Mouse (Mus musculus): ENCODE data around the gene Ntrk3.

DNA sequence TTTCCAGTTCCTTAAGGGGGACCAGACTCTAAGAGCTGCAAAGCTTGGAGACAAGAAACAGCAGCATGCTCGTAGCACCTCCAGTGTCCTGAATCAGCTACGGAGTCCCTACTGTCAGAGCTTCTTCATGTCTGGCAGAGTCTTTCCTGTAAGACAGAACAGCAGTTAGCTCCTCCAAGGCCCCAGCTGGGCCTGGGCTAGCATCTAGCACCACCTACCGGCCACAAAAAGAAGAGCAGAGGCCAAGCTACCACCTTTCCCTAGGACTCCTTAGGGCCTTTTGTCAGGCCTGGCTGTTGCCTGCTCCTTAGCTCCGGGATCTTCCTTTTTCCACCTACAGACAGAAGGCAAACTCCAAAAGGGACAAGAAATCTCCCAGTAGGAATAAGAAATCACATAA, 141.9 kb downstream of the Ntrk3 start:
- peak; percentile 96 for TF ChIP-seq CTCF (IDR thresholded peaks at IDR 0.05; ENCODE audit: low read depth)
- TF ChIP-seq EP300 (optimal IDR thresholded peaks at IDR 0.05) = no peak
